In the genomic region with DNA sequence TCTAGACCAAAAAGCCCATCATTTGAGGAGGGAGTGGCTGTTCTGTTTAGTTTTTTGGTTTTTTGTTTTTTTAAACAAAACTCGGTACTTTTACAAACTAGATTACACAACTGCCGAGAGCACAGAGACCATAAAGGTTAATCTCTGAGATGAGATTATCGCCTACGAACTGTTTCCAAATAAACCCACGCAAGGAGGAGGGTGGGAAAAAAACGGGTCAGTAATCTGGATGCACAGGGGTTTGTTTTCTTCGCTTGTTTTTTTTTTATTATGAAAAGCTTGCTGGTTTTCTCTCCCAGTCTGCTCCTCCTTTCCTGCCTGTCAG, we compare ENCODE assay signal across 12 mouse cellular contexts.
DNase-seq lines count a peak whose midpoint lies in the region; ATAC-seq lines count a peak whose summit lies in the region.
"Had no signal": no experiment of that assay in that cellular context is flagged by ENCODE, and none has a peak within 500 bp of the region (broad histone marks: within the 10 kb centered on the region; RNA-seq: fewer than 3 reads in every experiment).

No protein-coding gene starts in this region.

- peaks cover 55% of the 10 kb centered on the region for H3K27me3 ChIP-seq in heart, embryonic 16.5 days (ENCODE audit: control insufficient read depth, insufficient read depth, low read length)
- H3K27me3 ChIP-seq in embryonic facial prominence, embryonic 10.5 days (replicated peaks; ENCODE audit: low read depth, poor library complexity, severe bottlenecking) = peaks cover 98% of the 10 kb centered on the region
- H3K27me3 ChIP-seq in forebrain, embryonic 11.5 days (ENCODE audit: control insufficient read depth, insufficient read depth, low read length) = peaks cover 36% of the 10 kb centered on the region
- peaks cover 89% of the 10 kb centered on the region for H3K27me3 ChIP-seq in midbrain, embryonic 13.5 days

- H3K9ac ChIP-seq in heart, embryonic 16.5 days (ENCODE audit: low read length) = no peak overlapping the region
- H3K9ac ChIP-seq in forebrain, embryonic 11.5 days (ENCODE audit: low read length) = no peak overlapping the region
- H3K9ac ChIP-seq in midbrain, embryonic 13.5 days (replicated peaks) = no peak overlapping the region
- H3K9ac ChIP-seq: intestine, embryonic 15.5 days; liver, embryonic 13.5 days had no signal

- H3K4me2 ChIP-seq in heart, embryonic 16.5 days (ENCODE audit: low read depth, low read length) = peak overlapping the region; percentile 34
- H3K4me2 ChIP-seq in forebrain, embryonic 11.5 days (ENCODE audit: low read depth, low read length, severe bottlenecking) = peak overlapping the region; percentile 48
- H3K4me2 ChIP-seq in midbrain, embryonic 13.5 days (replicated peaks) = peak overlapping the region; percentile 34
- H3K4me2 ChIP-seq: liver, embryonic 13.5 days had no signal

- peaks cover 3% of the 10 kb centered on the region; the same call in 1 of the 2 replicates for H3K4me1 ChIP-seq in heart, embryonic 16.5 days (ENCODE audit: control insufficient read depth, insufficient read depth, low read length)
- peaks cover 49% of the 10 kb centered on the region for H3K4me1 ChIP-seq in embryonic facial prominence, embryonic 10.5 days
- H3K4me1 ChIP-seq in forebrain, embryonic 11.5 days (replicated peaks; ENCODE audit: control insufficient read depth, insufficient read depth, low read length) = peaks cover 10% of the 10 kb centered on the region; the same call in 1 of the 2 replicates
- H3K4me1 ChIP-seq in midbrain, embryonic 13.5 days (replicated peaks) = peaks cover 42% of the 10 kb centered on the region
- H3K4me1 ChIP-seq: liver, embryonic 13.5 days had no signal

- H3K9me3 ChIP-seq in heart, embryonic 16.5 days (replicated peaks; ENCODE audit: control insufficient read depth, low read length) = no peaks in the 10 kb centered on the region
- H3K9me3 ChIP-seq in embryonic facial prominence, embryonic 10.5 days = no peaks in the 10 kb centered on the region
- no peaks in the 10 kb centered on the region for H3K9me3 ChIP-seq in forebrain, embryonic 11.5 days (ENCODE audit: control insufficient read depth, low read length)
- no peaks in the 10 kb centered on the region for H3K9me3 ChIP-seq in midbrain, embryonic 13.5 days
- H3K9me3 ChIP-seq: intestine, embryonic 15.5 days; liver, embryonic 13.5 days had no signal

- H3K4me3 ChIP-seq in heart, embryonic 16.5 days (ENCODE audit: low read length) = peak overlapping the region; percentile 17; the same call in 1 of the 2 replicates
- peak overlapping the region; percentile 43 for H3K4me3 ChIP-seq in embryonic facial prominence, embryonic 10.5 days
- H3K4me3 ChIP-seq in forebrain, embryonic 11.5 days (ENCODE audit: low read depth, low read length) = peak overlapping the region; percentile 17
- H3K4me3 ChIP-seq in midbrain, embryonic 13.5 days (replicated peaks) = peak overlapping the region; percentile 1; the same call in 1 of the 2 replicates
- H3K4me3 ChIP-seq: intestine, embryonic 15.5 days; liver, embryonic 13.5 days had no signal

- WGBS in heart, embryonic 16.5 days = 3% methylated on average over 7 of the region's 7 CpGs
- WGBS in embryonic facial prominence, embryonic 10.5 days = under 1% methylated on average over 7 of the region's 7 CpGs
- WGBS in forebrain, embryonic 11.5 days = under 1% methylated on average over 7 of the region's 7 CpGs
- 2% methylated on average over 7 of the region's 7 CpGs for WGBS in midbrain, embryonic 13.5 days

- no peak overlapping the region for H3K27ac ChIP-seq in heart, embryonic 16.5 days (ENCODE audit: low read length)
- peak overlapping the region; percentile 65 for H3K27ac ChIP-seq in embryonic facial prominence, embryonic 10.5 days (replicated peaks)
- H3K27ac ChIP-seq in forebrain, embryonic 11.5 days (ENCODE audit: low read depth, low read length) = 0 out of 2 replicates have a peak overlapping the region, but pooled peaks have one; percentile 34
- H3K27ac ChIP-seq in midbrain, embryonic 13.5 days = no peak overlapping the region
- H3K27ac ChIP-seq: intestine, embryonic 15.5 days; liver, embryonic 13.5 days had no signal

- no peak for DNase-seq in heart, adult 9 months (ENCODE audit: low spot score in 2 of 2)
- no peak for DNase-seq in embryonic facial prominence, embryonic 10.5 days (ENCODE audit: low spot score)
- DNase-seq in forebrain, embryonic 11.5 days (ENCODE audit: low spot score) = no peak
- DNase-seq in thymus, postnatal 4 days = no peak
- DNase-seq: layer of hippocampus, adult 9-11 months; liver, embryonic 13.5 days; right cerebral cortex, adult 18-20 months had no signal

- ATAC-seq in heart, embryonic 16.5 days (replicated peaks; ENCODE audit: extremely low read depth, insufficient read depth, low FRiP score) = no peak
- no peak for ATAC-seq in forebrain, embryonic 11.5 days (replicated peaks; ENCODE audit: low FRiP score)
- ATAC-seq in midbrain, embryonic 13.5 days = no peak
- ATAC-seq in CD4-positive, CD25-positive, alpha-beta regulatory T cell, adult 4 months = no peak
- ATAC-seq in megakaryocyte-erythroid progenitor cell, adult 5-6 weeks (replicated peaks; ENCODE audit: low FRiP score, low TSS enrichment, poor library complexity, severe bottlenecking) = no peak
- ATAC-seq: intestine, embryonic 15.5 days had no signal

- no peaks in the 10 kb centered on the region for H3K36me3 ChIP-seq in heart, embryonic 16.5 days (ENCODE audit: control insufficient read depth, insufficient read depth)
- no peaks in the 10 kb centered on the region for H3K36me3 ChIP-seq in embryonic facial prominence, embryonic 10.5 days (replicated peaks)
- H3K36me3 ChIP-seq in forebrain, embryonic 11.5 days (ENCODE audit: control insufficient read depth, insufficient read depth, low read length) = no peaks in the 10 kb centered on the region
- no peaks in the 10 kb centered on the region for H3K36me3 ChIP-seq in midbrain, embryonic 13.5 days
- H3K36me3 ChIP-seq: intestine, embryonic 15.5 days; liver, embryonic 13.5 days had no signal

Comparison
In these comparisons a context has a peak if more than half of its experiments do, and no peak if none do; other contexts are left out.
1. H3K27ac ChIP-seq: peak in embryonic facial prominence, embryonic 10.5 days (single experiment) and forebrain, embryonic 11.5 days (single experiment); none in heart, embryonic 16.5 days (single experiment) and midbrain, embryonic 13.5 days (single experiment).
2. Peak in every context shown above with its lines, with median percentiles within 50 percentile points of each other: H3K4me2 ChIP-seq and H3K4me3 ChIP-seq.